Mouse (Mus musculus) heart, embryonic 14.5 days (tissue): ENCODE measurements around the gene Fbxl13. TPM values are rescaled to one million over a fixed set of nuclear protein-coding genes. Genes with fewer than 3 reads are reported as not detected.

Experiments
- ATAC-seq: fragments of 200-750 bp; cut with Nextera tagmentation; 2 replicates; pipeline ENCODE4 v1.8.0; 2017; ENCODE audit warnings: low read depth, moderate TSS enrichment; ENCODE audit not compliant: insufficient number of reproducible peaks, insufficient read depth, low FRiP score
- H3K27ac ChIP-seq, 2 experiments: fragments of 200-500 bp in 1 of 2; fragments of 300-500 bp in 1 of 2; sonication (generic) in 1 of 2; replicated peaks in 1 of 2; 2 replicates each; pipeline ENCODE4 v1.5.1; 2012 to 2014; ENCODE audit warnings: low read depth in 2 of 2, low read length in 2 of 2, control low read depth in 1 of 2, mild to moderate bottlenecking in 1 of 2, mixed read lengths in 1 of 2; ENCODE audit not compliant: control insufficient read depth in 1 of 2, insufficient read depth in 1 of 2
- H3K27me3 ChIP-seq: fragments of 300-500 bp; sonication (generic); 2 replicates; pipeline ENCODE4 v1.6.1; 2014; ENCODE audit warnings: mild to moderate bottlenecking, low read length, control low read depth; ENCODE audit not compliant: control insufficient read depth, insufficient read depth
- H3K36me3 ChIP-seq: fragments of 300-500 bp; sonication (generic); 2 replicates; pipeline ENCODE4 v1.6.1; 2014; ENCODE audit warnings: mild to moderate bottlenecking, control low read depth, low read length, mixed read lengths; ENCODE audit not compliant: control insufficient read depth, insufficient read depth
- H3K4me1 ChIP-seq, 2 experiments: fragments of 200-500 bp in 1 of 2; fragments of 300-500 bp in 1 of 2; sonication (generic) in 1 of 2; 2 replicates each; pipeline ENCODE4 v1.6.1; 2012 to 2014; ENCODE audit warnings: low read length in 2 of 2, control low read depth in 1 of 2, mixed read lengths in 1 of 2; ENCODE audit not compliant: control insufficient read depth in 2 of 2, insufficient read depth in 2 of 2
- H3K4me2 ChIP-seq: fragments of 300-500 bp; sonication (generic); 2 replicates; pipeline ENCODE4 v1.6.1; 2014; ENCODE audit warnings: mild to moderate bottlenecking, low read length
- H3K4me3 ChIP-seq, 2 experiments: fragments of 200-500 bp in 1 of 2; fragments of 300-500 bp in 1 of 2; sonication (generic) in 1 of 2; 2 replicates each; pipeline ENCODE4 v1.5.1; 2012 to 2014; ENCODE audit warnings: low read length in 2 of 2, mild to moderate bottlenecking in 2 of 2, control low read depth in 1 of 2, low read depth in 1 of 2, moderate library complexity in 1 of 2; ENCODE audit not compliant: control insufficient read depth in 1 of 2, insufficient read depth in 1 of 2
- H3K9ac ChIP-seq: fragments of 300-500 bp; sonication (generic); 2 replicates; pipeline ENCODE4 v1.6.1; 2014; ENCODE audit warnings: mild to moderate bottlenecking, low read length
- H3K9me3 ChIP-seq: fragments of 300-500 bp; sonication (generic); 2 replicates; pipeline ENCODE4 v1.6.1; 2016; ENCODE audit warnings: low read length, control low read depth; ENCODE audit not compliant: control insufficient read depth
- WGBS: fragments of 180-500 bp; shearing (Covaris S2); extraction: QIAGEN DNeasy Blood & Tissue Kit; methylation state at CpG from one replicate; pipeline ENCODE4 v1.1.7; 2014; 5-methylcytosine and 5-hydroxymethylcytosine counted together
- polyA plus RNA-seq: library from polyadenylated mRNA; unstranded; fragments of >200 nt; fragmentation: Nextera tagmentation; extraction: Ambion mirVana; gene quantifications from 2 replicates; pipeline ENCODE4 v1.2.1, GENCODE M21; 2014

Gene Fbxl13
- polyA plus RNA-seq, 1 experiment from 2014 or later: 0.19 TPM

- no peak for ATAC-seq
- Histone ChIP-seq H3K27me3 (no peaks in the 10 kb centered on the region), H3K4me3 (no peak overlapping the region), H3K4me1 (peaks cover 6 to 15% of the 10 kb centered on the region in 2 experiments), H3K4me2 (no peak overlapping the region), H3K36me3 (no peaks in the 10 kb centered on the region), H3K9ac (no peak overlapping the region), H3K9me3 (no peaks in the 10 kb centered on the region), H3K27ac (peak overlapping the region; percentile 44 to 51; a peak in 3 of 4 replicates)
- 38% methylated on average over 8 of the region's 8 CpGs for WGBS
Measured at GRCm38 (mm10) chr5:21440833-21441530, 204.5 kb downstream of the Fbxl13 start.

DNA sequence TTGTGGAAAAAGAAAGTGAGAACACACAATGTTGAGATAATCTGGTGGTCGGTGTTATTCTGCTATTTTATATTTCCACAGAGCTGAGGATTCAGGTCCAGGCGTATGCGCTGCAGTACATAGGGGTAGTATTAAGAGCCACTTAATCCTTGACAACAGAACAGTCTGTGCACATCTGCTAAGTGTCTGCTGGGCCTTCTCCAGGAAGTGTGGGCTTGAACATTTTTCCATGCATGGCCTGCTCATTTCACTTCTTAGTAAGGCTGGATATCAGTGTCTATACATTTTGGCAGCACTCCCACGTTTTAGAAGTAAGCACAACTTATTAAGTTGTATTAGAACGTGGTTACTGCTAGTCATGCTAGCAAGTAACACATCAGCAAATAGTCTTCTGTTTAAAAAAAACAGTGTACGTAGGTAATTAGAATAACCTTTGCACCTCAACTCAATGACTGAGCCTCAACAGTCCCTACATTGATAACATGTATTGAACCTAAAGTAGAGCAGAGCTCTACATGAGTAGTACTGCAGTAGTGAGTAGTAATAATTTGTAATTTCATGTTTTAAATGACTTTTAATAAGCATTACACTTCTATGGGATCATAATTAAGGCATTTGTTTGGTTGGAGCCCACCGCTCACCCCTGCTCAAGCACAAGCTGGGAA, 205.9 kb downstream of the Fbxl13 start:
- 68% methylated on average over 7 of the region's 7 CpGs for WGBS
- no peaks in the 10 kb centered on the region for H3K9me3 ChIP-seq
- H3K27me3 ChIP-seq: no peaks in the 10 kb centered on the region
- H3K27ac ChIP-seq: no peak overlapping the region
- H3K36me3 ChIP-seq: no peaks in the 10 kb centered on the region
- no peak overlapping the region for H3K9ac ChIP-seq
- no peak for ATAC-seq
- H3K4me3 ChIP-seq: no peak overlapping the region
- no peak overlapping the region for H3K4me2 ChIP-seq
- H3K4me1 ChIP-seq: peaks cover 6 to 15% of the 10 kb centered on the region in 2 experiments

GRCm38 (mm10) chr5:21438428-21438827, 207.0 kb downstream of the Fbxl13 start:
- no peak overlapping the region for H3K4me2 ChIP-seq

GRCm38 (mm10) chr5:21436471-21436975, 208.9 kb downstream of the Fbxl13 start:
- H3K36me3 ChIP-seq: peaks cover 4% of the 10 kb centered on the region; the same call in 1 of the 2 replicates
- no peak overlapping the region for H3K27ac ChIP-seq
- no peaks in the 10 kb centered on the region for H3K27me3 ChIP-seq
- peaks cover 6 to 10% of the 10 kb centered on the region in 2 experiments for H3K4me1 ChIP-seq
- WGBS: 62% methylated on average over 8 of the region's 8 CpGs
- no peak for ATAC-seq
- no peaks in the 10 kb centered on the region for H3K9me3 ChIP-seq
- no peak overlapping the region for H3K4me2 ChIP-seq
- H3K9ac ChIP-seq: no peak overlapping the region
- H3K4me3 ChIP-seq: no peak overlapping the region

More at GRCm38 (mm10) chr5:21438428-21438827, 207.0 kb downstream of the Fbxl13 start:
- Histone ChIP-seq H3K27me3 (no peaks in the 10 kb centered on the region), H3K9ac (no peak overlapping the region), H3K9me3 (no peaks in the 10 kb centered on the region), H3K27ac (no peak overlapping the region), H3K4me1 (peaks cover 6 to 15% of the 10 kb centered on the region in 2 experiments), H3K4me3 (no peak overlapping the region), H3K36me3 (no peaks in the 10 kb centered on the region)
- 85% methylated on average over 9 of the region's 9 CpGs for WGBS
- no peak for ATAC-seq

GRCm38 (mm10) chr5:21434148-21434929, 211.1 kb downstream of the Fbxl13 start:
- 80% methylated on average over 11 of the region's 11 CpGs for WGBS
- Histone ChIP-seq H3K36me3 (peaks cover 4% of the 10 kb centered on the region; the same call in 1 of the 2 replicates), H3K9ac (no peak overlapping the region), H3K9me3 (no peaks in the 10 kb centered on the region), H3K4me2 (no peak overlapping the region), H3K27ac (no peak overlapping the region), H3K4me1 (no peaks in the 10 kb centered on the region), H3K4me3 (no peak overlapping the region), H3K27me3 (no peaks in the 10 kb centered on the region)
- ATAC-seq: no peak

Other genes starting within 250 kb of the Fbxl13 start
- 2.7 and 3.0 TPM in 2 replicates for gene Ccdc146, start 221.0 kb downstream of the Fbxl13 start, polyA plus RNA-seq
- 9.9 and 11.7 TPM in 2 replicates for gene Fam185a, start 220.7 kb downstream of the Fbxl13 start, polyA plus RNA-seq
- 16.7 and 17.9 TPM in 2 replicates for gene Lrrc17, start 102.1 kb downstream of the Fbxl13 start, polyA plus RNA-seq
- gene Armc10, start 179 bp upstream of the Fbxl13 start, polyA plus RNA-seq: 23.6 and 28.2 TPM in 2 replicates
- 8.7 and 9.4 TPM in 2 replicates for gene Napepld, start 55.8 kb upstream of the Fbxl13 start, polyA plus RNA-seq
- gene Pmpcb, start 91.5 kb upstream of the Fbxl13 start, polyA plus RNA-seq: 165 and 168 TPM in 2 replicates
- gene Dnajc2, start 139.6 kb upstream of the Fbxl13 start, polyA plus RNA-seq: 48.4 and 49.2 TPM in 2 replicates
- gene Psmc2, start 139.6 kb upstream of the Fbxl13 start, polyA plus RNA-seq: 136 and 140 TPM in 2 replicates
- gene Slc26a5, start 220.0 kb upstream of the Fbxl13 start, polyA plus RNA-seq: not detected in 2 replicates